Mouse (Mus musculus) embryonic facial prominence, embryonic 14.5 days (tissue): ENCODE measurements around the gene Galm. TPM values are rescaled to one million over a fixed set of nuclear protein-coding genes. Genes with fewer than 3 reads are reported as not detected.

Experiments
- ATAC-seq: fragments of 200-750 bp; cut with Nextera tagmentation; 2 replicates; pipeline ENCODE4 v1.8.0; 2017; ENCODE audit warnings: low read depth, moderate number of reproducible peaks, moderate TSS enrichment
- DNase-seq: peaks from one replicate; pipeline ENCODE4 v3.0.0-alpha.2; 2015; ENCODE audit warnings: low spot score
- H3K27ac ChIP-seq: fragments of 300-500 bp; sonication (generic); replicated peaks from 2 replicates; pipeline ENCODE4 v1.5.1; 2014; ENCODE audit warnings: low read depth, mild to moderate bottlenecking, low read length, moderate library complexity
- H3K27me3 ChIP-seq: fragments of 300-500 bp; sonication (generic); replicated peaks from 2 replicates; pipeline ENCODE4 v1.6.1; 2014; ENCODE audit warnings: low read length; ENCODE audit not compliant: control insufficient read depth, insufficient read depth
- H3K36me3 ChIP-seq: fragments of 300-500 bp; sonication (generic); 2 replicates; pipeline ENCODE4 v1.6.1; 2014; ENCODE audit warnings: low read length, mixed read lengths; ENCODE audit not compliant: control insufficient read depth, insufficient read depth
- H3K4me1 ChIP-seq: fragments of 300-500 bp; sonication (generic); 2 replicates; pipeline ENCODE4 v1.6.1; 2014; ENCODE audit warnings: antibody characterized with exemption, low read length; ENCODE audit not compliant: control insufficient read depth, insufficient read depth
- H3K4me2 ChIP-seq: fragments of 300-500 bp; sonication (generic); 2 replicates; pipeline ENCODE4 v1.6.1; 2014; ENCODE audit warnings: low read depth, mild to moderate bottlenecking, low read length, moderate library complexity, mixed read lengths
- H3K4me3 ChIP-seq: fragments of 300-500 bp; sonication (generic); 2 replicates; pipeline ENCODE4 v1.5.1; 2014; ENCODE audit warnings: low read depth, mild to moderate bottlenecking, low read length
- H3K9ac ChIP-seq: fragments of 300-500 bp; sonication (generic); 2 replicates; pipeline ENCODE4 v1.6.1; 2014; ENCODE audit warnings: low read depth, mild to moderate bottlenecking, low read length, moderate library complexity, mixed read lengths
- H3K9me3 ChIP-seq: fragments of 300-500 bp; sonication (generic); 2 replicates; pipeline ENCODE4 v1.6.1; 2016; ENCODE audit warnings: low read length; ENCODE audit not compliant: control insufficient read depth
- WGBS: fragments of 180-500 bp; shearing (Covaris S2); extraction: QIAGEN DNeasy Blood & Tissue Kit; methylation state at CpG from one replicate; pipeline ENCODE4 v1.1.7; 2014; 5-methylcytosine and 5-hydroxymethylcytosine counted together
- polyA plus RNA-seq: library from polyadenylated mRNA; unstranded; fragments of >200 nt; fragmentation: Nextera tagmentation; extraction: Ambion mirVana; gene quantifications from 2 replicates; pipeline ENCODE4 v1.2.1, GENCODE M21; 2014

The Galm gene
- polyA plus RNA-seq, 1 experiment from 2014 or later: 25.8 TPM

GRCm38 (mm10) chr17:80131838-80132237 is 4.6 kb downstream of the Galm start:
- Histone ChIP-seq H3K9ac (no peak overlapping the region), H3K36me3 (no peaks in the 10 kb centered on the region), H3K27me3 (no peaks in the 10 kb centered on the region), H3K9me3 (no peaks in the 10 kb centered on the region), H3K4me2 (no peak overlapping the region), H3K4me3 (no peak overlapping the region), H3K27ac (no peak overlapping the region), H3K4me1 (0 out of 2 replicates have a peak, but pooled peaks cover under 1% of the 10 kb centered on the region)
- WGBS: 64% methylated on average over 7 of the region's 7 CpGs
- ATAC-seq (no peak), DNase-seq (no peak)

GRCm38 (mm10) chr17:80132502-80132901 is 5.2 kb downstream of the Galm start:
- Histone ChIP-seq H3K27ac (no peak overlapping the region), H3K4me3 (no peak overlapping the region), H3K4me2 (no peak overlapping the region), H3K9me3 (no peaks in the 10 kb centered on the region), H3K27me3 (no peaks in the 10 kb centered on the region), H3K36me3 (no peaks in the 10 kb centered on the region), H3K9ac (no peak overlapping the region), H3K4me1 (no peaks in the 10 kb centered on the region)
- DNase-seq (no peak), ATAC-seq (no peak)
- 69% methylated on average over 4 of the region's 4 CpGs for WGBS

DNA sequence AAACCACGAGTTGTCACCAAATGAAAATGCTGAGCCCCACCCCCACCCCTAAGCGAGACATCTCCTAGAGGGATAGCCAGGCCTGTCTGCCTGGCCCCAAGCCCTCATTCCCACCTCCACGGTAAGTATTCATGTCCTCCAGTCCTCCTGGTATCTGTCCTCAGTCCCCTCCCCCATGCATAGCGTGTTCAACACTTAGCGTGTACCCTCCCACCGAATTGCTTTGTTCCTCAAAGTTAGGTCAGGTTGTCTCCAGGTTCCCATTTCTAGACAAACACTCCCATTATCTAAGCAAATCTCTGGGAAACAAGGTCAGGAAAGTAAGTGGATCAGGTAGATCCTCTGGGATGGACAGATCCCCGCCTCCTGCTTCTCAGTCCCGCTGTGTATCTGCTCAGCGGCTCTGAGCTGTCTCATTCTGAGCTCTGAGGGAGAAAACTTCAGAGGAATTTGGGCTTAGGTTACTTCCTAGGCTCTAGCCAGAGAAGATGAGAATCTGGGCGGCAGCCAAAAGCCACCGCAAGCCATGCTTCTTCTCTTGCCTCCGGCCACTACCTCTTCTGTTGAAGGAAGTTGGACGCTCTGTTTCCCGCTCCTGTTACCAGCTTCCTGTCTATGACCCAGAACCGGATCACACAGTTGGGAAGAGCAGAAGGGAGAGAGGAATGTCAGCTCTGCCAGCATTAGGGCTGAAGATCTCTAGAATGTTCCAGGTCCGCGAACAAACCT is 11.3 kb downstream of the Galm start:
- H3K9me3 ChIP-seq: no peaks in the 10 kb centered on the region

DNA sequence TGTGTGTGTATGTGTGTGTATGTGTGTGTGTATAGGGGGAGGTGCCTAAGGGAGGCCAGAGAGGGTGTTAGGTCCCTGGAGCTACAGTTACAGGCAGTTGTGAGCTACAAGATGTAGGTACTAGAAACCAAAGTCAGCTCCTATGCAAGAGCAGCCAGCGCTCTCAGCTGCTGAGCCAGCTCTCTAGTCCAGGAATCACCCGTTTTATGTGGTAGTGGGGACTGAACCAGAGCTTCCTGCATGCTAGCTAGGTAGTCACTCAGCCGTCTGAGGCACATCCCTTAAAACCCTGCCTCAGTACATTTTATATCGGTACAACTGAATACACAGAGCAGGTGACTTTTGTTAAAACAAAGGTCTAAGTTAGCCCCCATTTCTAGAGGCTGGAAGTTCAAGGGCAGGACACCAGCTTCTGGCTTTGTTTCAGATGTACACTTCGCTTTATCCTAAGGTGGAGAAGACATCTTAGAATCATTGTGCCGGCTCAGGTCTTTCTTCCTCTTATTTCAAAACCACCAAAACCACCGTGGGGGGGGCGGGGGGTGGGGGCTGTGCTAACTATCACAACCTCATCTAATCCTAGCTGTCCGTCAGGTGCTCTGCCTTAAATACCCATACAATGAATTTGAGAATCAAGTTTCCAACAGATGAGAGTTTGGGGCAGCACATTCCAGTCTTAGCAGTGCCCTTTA is 12.6 kb downstream of the Galm start:
- H3K9me3 ChIP-seq: no peaks in the 10 kb centered on the region
- no peaks in the 10 kb centered on the region for H3K36me3 ChIP-seq
- no peak overlapping the region for H3K4me2 ChIP-seq
- ATAC-seq: no peak
- DNase-seq: no peak
- H3K27ac ChIP-seq: no peak overlapping the region
- no peaks in the 10 kb centered on the region for H3K27me3 ChIP-seq
- no peaks in the 10 kb centered on the region for H3K4me1 ChIP-seq
- H3K9ac ChIP-seq: no peak overlapping the region
- 67% methylated on average over 9 of the region's 9 CpGs for WGBS
- no peak overlapping the region for H3K4me3 ChIP-seq

More for the DNA sequence above, 11.3 kb downstream of the Galm start:
- H3K4me1 ChIP-seq: no peaks in the 10 kb centered on the region
- H3K27me3 ChIP-seq: no peaks in the 10 kb centered on the region
- ATAC-seq: peak; percentile 69; the same call in 1 of the 2 replicates
- WGBS: 69% methylated on average over 17 of the region's 17 CpGs
- H3K27ac ChIP-seq: no peak overlapping the region
- H3K4me2 ChIP-seq: no peak overlapping the region
- H3K4me3 ChIP-seq: no peak overlapping the region
- H3K9ac ChIP-seq: no peak overlapping the region
- peak; percentile 66 for DNase-seq
- H3K36me3 ChIP-seq: no peaks in the 10 kb centered on the region

- H3K36me3 ChIP-seq: no peaks in the 10 kb centered on the region
Observed at GRCm38 (mm10) chr17:80143478-80144232, 16.4 kb downstream of the Galm start.

GRCm38 (mm10) chr17:80145210-80145609 is 17.9 kb downstream of the Galm start:
- Histone ChIP-seq H3K4me3 (no peak overlapping the region), H3K27ac (no peak overlapping the region), H3K9ac (no peak overlapping the region), H3K4me2 (no peak overlapping the region), H3K4me1 (no peaks in the 10 kb centered on the region), H3K36me3 (no peaks in the 10 kb centered on the region), H3K27me3 (no peaks in the 10 kb centered on the region), H3K9me3 (no peaks in the 10 kb centered on the region)
- WGBS: 45% methylated on average over 7 of the region's 7 CpGs
- ATAC-seq (no peak), DNase-seq (no peak)

More at GRCm38 (mm10) chr17:80143478-80144232, 16.4 kb downstream of the Galm start:
- H3K4me2 ChIP-seq: no peak overlapping the region
- H3K9ac ChIP-seq: no peak overlapping the region
- DNase-seq (no peak), ATAC-seq (no peak)
- no peaks in the 10 kb centered on the region for H3K9me3 ChIP-seq
- WGBS: 79% methylated on average over 6 of the region's 6 CpGs
- H3K27ac ChIP-seq: no peak overlapping the region
- H3K4me3 ChIP-seq: no peak overlapping the region
- H3K27me3 ChIP-seq: no peaks in the 10 kb centered on the region
- no peaks in the 10 kb centered on the region for H3K4me1 ChIP-seq

DNA sequence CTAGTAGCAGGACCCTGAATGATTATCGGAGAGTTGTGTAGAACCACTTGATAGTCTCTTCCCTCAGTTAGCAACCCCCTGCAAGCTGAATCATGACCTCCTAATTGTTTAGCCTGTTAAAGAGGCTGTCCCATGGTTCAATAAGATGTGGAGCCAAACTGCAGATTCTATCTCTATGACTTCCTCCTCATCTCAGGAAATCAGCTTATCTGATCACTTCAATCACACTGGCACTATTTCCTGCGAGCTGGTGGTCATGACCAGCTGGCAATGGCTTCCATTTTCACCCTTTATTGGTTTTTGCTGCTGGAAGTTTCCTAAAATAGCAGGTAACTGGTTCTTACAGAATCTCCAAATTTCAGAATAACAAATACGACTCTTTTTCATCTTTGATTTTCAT is 18.5 kb downstream of the Galm start:
- no peak for DNase-seq
- H3K27ac ChIP-seq: no peak overlapping the region
- no peak overlapping the region for H3K9ac ChIP-seq
- H3K4me2 ChIP-seq: no peak overlapping the region
- WGBS: 75% methylated on average over 3 of the region's 3 CpGs
- no peaks in the 10 kb centered on the region for H3K4me1 ChIP-seq
- H3K9me3 ChIP-seq: no peaks in the 10 kb centered on the region
- H3K36me3 ChIP-seq: no peaks in the 10 kb centered on the region
- ATAC-seq: no peak
- no peaks in the 10 kb centered on the region for H3K27me3 ChIP-seq
- no peak overlapping the region for H3K4me3 ChIP-seq

GRCm38 (mm10) chr17:80148053-80148994 is 21.1 kb downstream of the Galm start:
- Histone ChIP-seq H3K4me3 (no peak overlapping the region), H3K9ac (no peak overlapping the region), H3K4me1 (no peaks in the 10 kb centered on the region), H3K27ac (no peak overlapping the region), H3K36me3 (no peaks in the 10 kb centered on the region), H3K4me2 (0 out of 2 replicates have a peak overlapping the region, but pooled peaks have one; percentile 18), H3K27me3 (no peaks in the 10 kb centered on the region), H3K9me3 (no peaks in the 10 kb centered on the region)
- ATAC-seq: no peak
- DNase-seq: peak; percentile 51
- 71% methylated on average over 23 of the region's 23 CpGs for WGBS
